Mouse (Mus musculus) kidney, postnatal 36 days (tissue): ENCODE results near the gene Acacb.

Experiments
- DNase-seq, 2 experiments: peaks; one replicate each; pipeline ENCODE4 v3.0.0; 2021 to 2022; ENCODE audit warnings: mixed read lengths in 2 of 2

Acacb gene

DNA sequence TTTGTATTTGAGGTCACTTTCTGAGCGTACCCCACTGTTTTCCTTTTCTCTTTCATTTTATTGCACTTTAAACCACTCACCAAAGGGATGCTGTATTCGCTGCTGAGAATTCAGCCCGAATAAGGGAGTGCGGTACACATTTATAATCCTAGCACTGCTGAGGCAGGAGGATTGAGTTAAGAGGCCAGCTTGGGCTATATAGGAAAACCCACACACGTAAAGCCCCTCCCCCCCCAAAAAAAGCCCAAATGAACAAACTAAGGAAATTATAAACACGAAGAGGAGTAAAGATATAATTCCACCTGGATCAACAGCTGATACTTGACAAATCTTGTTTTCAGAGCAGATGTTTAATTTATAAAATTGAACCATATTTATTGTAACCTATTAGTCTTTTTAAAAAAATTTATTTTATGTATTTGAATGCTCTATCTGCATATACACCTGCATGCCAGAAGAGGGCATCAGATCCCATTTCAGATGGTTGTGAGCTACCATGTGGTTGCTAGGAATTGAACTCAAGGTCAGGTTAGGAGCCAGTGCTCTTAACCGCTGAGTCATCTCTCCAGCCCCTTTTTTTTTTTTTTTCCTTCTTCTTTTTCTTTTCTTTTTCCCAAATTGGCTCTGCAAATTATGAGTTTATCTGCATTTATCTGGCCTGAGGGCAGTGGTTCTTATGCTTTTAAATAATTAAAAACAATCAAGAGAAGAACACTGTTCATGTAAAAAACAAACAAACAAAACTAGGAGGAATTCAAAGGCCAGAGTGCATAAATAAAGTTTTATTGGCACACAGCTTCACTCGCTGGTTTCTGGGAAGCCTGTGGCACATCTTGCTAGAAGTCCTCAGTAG is 30.4 kb downstream of the Acacb start:
- DNase-seq, result no peak

GRCm38 (mm10) chr5:114177966-114178719 is 31.8 kb downstream of the Acacb start:
- DNase-seq, result no peak

DNA sequence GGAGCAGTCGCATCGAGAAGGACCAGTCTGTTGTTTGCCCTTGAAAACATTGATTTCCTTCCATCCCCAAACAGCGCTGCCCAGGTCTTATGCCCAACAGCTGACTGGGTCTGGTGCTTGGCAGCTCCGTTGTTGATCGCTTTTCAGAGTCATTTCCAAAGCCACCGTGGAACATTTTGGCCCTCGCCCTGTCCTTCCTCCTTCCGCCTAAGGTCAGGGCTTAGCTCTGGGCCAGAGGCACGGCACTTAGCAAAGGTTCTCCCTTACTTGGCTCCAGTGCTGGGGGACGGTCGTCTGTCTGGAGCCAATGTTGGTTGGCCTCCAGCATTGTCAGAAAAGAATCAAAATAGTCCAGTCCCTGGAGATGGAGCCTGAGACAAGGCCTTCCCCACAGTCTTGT is 33.2 kb downstream of the Acacb start:
- peak; percentile 55 to 64 for DNase-seq

DNA sequence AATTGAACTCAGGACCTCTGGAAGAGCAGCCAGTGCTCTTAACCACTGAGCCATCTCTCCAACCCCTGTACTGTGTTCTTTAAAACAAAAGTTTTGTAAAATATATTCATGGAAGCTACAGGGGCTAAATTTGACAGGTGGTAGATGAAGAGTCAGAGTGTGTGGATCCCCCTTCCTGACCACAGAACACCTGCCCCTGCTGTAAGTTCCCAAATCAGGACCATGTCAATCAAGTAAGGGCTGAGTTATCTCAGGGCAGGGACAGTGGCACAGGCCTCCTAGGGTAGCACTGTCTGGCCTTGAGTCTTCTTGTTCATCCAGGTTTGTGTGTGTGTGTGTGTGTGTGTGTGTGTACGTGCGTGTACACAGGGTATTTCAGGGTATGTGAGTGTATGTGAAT is 37.2 kb downstream of the Acacb start:
- DNase-seq, result no peak

GRCm38 (mm10) chr5:114187108-114187507 is 40.8 kb downstream of the Acacb start:
- DNase-seq, result no peak

- DNase-seq, result peak; percentile 37 to 60
These were observed 42.6 kb downstream of the Acacb start for GRCm38 (mm10) chr5:114188900-114189464.

DNA sequence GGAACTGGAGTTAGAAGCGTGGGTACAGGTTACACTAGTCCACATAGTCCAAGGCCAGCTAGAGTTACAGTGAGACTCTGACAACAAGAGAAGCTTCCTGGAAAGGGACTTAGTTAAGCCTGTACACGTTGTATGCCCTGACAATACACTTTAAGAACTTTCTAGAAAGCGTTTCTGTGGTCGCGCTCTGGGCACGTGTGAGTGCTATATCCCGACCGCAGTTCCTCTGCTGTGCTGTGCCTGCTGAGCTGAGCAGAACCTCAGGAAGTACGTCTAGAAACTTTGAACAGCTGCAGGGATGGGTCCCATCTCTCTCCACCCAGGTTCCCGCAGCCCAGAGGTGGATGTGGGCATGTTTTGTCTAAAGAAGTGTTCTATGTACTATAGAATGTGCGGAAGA is 47.8 kb downstream of the Acacb start:
- no peak for DNase-seq

DNA sequence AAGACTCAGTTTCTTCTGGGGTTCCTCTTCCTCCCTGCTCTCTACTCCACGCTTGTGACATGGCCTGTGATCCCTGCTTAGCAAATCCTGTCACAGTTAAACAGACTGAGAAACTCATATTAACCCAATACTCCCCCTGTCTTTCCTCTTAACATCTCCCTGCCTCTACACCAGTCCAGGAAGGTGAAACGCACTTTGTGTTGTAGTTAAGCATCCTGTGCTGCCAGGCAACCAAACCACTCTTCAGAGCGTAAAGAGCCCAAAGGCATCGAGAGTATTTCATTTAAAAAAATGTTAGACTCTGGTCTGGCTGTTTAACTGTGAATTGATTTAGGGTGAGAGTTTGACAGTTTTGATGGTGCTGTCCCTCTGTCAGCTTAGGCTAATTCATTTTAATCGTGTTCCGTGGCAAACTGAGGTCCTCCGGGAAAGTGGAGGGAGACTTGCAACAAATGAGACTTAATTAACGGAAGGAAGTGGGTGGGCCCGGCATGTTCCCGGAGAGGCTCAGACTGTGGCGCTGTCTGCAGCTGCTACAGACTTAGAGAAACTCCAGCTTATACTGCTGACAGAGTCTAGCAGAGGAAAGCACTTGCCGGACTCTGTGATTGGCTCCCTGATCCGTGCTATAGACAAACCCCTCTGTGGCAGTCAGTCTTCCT is 52.9 kb downstream of the Acacb start:
- peak; percentile 39 to 53 for DNase-seq

DNA sequence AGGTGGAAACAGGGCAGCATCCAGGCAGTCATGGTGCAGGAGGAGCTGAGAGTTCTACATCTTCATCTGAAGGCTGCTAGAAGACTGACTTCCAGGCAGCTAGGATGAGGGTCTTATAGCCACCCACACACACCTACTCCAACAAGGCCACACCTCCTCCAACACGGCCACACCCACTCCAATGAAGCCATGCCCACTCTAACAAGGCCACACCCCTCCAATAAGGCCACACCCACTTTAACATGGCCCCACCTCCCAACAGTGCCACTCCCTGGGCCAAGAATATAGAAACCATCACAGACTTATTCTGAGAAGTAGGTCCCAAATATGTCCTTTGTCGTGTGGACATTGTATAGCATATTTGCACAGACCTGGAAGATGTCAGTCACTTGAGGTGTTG is 59.8 kb downstream of the Acacb start:
- no peak for DNase-seq

GRCm38 (mm10) chr5:114213183-114213582 is 66.8 kb downstream of the Acacb start:
- peak in 1 of 2 experiments; percentile 14 for DNase-seq

DNA sequence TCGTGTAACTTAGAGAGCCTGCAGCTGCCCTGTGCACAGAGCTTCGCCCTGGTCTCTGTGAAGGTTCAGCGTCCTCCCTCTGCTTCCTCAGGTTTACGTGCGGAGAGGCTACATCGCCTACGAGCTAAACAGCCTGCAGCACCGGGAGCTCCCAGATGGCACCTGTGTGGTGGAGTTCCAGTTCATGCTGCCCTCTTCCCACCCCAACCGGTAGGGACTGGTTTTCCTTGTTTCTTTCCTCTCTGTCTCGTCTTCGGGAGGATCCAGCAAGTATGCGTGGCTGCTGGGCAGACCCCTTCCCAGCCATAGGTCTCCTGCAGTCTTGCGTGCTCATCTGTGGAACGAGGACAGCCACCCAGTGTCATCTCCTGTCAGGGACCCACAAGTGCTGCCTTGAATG is 72.4 kb downstream of the Acacb start:
- DNase-seq, result no peak

- no peak for DNase-seq
These were observed 79.7 kb downstream of the Acacb start for GRCm38 (mm10) chr5:114226051-114226450.

GRCm38 (mm10) chr5:114228901-114229300 is 82.6 kb downstream of the Acacb start:
- DNase-seq, result no peak

GRCm38 (mm10) chr5:114238924-114239323 is 92.6 kb downstream of the Acacb start:
- no peak for DNase-seq

DNA sequence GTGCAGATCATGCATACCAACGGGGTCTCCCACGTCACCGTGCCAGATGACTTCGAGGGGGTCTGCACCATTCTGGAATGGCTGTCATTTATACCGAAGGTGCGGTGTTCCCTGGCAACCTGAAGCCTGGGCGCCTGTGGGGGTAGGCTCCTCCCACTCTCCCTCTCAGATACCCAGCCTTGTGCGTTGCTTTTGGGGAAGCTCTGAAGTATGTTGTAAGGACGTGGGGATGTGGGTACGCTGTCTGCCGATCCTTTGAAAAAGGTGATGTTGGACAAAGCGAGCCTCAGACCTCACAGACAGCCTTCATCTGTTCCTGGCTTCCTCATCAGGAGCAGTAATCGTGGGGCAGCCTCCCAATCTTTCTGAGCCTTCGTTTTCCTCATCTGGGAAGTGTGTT is 93.4 kb downstream of the Acacb start:
- DNase-seq, result no peak

DNA sequence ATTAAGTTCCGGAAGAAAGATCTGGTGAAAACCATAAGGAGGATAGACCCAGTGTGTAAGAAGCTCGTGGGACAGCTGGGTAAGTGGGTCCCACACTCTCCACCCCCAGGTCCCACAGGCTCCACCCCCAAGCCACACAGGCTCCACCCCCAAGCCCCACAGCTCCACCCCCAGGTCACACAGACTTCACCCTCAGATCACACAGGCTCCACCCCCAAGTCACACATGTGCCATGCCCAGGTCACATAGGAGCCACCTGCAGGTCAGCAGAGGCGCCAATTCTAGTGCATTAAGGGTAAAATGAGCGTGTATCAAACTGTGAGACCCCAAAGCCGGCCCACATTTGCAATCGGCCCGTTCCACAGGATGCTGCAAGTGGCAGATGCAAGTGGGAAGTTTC is 100.1 kb downstream of the Acacb start:
- no peak for DNase-seq

DNA sequence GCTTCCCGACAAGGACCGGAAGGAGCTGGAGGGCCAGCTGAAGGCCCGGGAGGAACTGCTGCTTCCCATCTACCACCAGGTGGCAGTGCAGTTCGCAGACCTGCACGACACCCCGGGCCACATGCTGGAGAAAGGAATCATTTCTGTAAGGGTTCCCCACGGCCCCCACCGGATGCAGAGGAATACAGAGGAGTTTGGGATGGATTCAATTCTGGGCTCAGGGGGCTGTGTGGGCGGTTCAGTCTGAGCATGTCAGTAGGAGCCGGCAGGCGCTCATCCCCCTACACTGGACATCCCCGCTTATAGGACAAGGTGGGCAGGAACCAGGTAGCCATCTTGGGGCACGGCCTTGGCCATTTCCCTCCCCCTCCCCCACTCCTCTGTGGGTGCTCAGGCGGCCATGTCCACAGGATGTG is 101.8 kb downstream of the Acacb start:
- DNase-seq, result peak; percentile 43 to 84

- no peak for DNase-seq
These were observed 113.2 kb downstream of the Acacb start for GRCm38 (mm10) chr5:114259495-114259894.

- DNase-seq, result no peak
These were observed 115.2 kb downstream of the Acacb start for GRCm38 (mm10) chr5:114261494-114261893.

DNA sequence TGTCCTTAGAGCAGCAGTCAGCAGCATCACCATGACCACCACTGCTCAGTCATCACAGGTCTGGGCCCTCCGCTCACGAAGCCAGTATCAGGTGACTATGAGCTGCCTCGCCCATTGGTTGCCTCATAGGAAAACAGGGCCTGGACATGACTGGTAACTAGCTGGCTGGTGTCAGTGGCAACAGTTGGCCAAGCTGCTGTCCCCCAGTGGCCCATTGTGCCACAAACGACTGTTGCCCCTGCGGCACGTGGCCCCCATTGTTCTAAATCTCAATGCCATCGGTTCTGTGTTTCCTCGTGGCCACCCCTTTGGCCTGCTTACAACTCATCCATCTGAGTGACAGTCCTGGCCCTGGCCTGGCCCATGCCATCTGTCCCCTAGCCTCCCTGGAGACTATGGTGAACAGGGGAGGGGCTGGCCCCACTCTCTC is 117.7 kb downstream of the Acacb start:
- no peak for DNase-seq

GRCm38 (mm10) chr5:114264791-114265190 is 118.5 kb downstream of the Acacb start:
- no peak for DNase-seq

GRCm38 (mm10) chr5:114268646-114269045 is 122.3 kb downstream of the Acacb start:
- no peak for DNase-seq

DNA sequence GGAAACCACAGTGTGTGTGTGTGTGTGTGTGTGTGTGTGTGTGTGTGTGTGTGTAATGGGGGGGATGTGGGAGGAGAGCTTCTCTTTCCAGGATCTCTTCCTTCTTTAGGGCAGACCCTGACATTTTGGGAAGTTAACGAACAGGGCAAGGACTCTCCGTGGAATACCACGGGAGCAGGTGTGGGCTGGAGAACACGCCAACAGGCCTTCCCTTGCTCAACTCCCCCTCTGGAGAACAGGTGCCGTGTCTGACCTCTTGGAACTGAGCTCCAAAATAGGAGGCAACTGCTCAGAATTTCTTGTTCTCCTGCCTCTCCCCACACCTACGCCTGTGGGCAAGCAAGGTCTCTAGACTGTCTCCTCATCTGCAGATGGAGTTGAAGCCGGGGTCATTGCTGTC is 123.2 kb downstream of the Acacb start:
- DNase-seq, result no peak
